Mouse (Mus musculus): ENCODE results near the gene Wwtr1. TPM values are rescaled to one million over a fixed set of nuclear protein-coding genes. Genes with fewer than 3 reads are reported as not detected.

Gene Wwtr1
- polyA plus RNA-seq, 1 experiment: 55.7 TPM

- no peaks in the 10 kb centered on the region for H3K4me1 ChIP-seq (ENCODE audit: control insufficient read depth, insufficient read depth, low read length)
- H3K4me3 ChIP-seq (replicated peaks; ENCODE audit: extremely low read depth, low read depth, low read length): no peak overlapping the region
- WGBS: 29% methylated on average over 3 of the region's 3 CpGs
- no peak for DNase-seq
- no peak for TF ChIP-seq CTCF (IDR thresholded peaks at IDR 0.05; ENCODE audit: insufficient read depth, low read length)
- TF ChIP-seq POLR2A (IDR thresholded peaks at IDR 0.05; ENCODE audit: borderline replicate concordance, extremely low read depth, low read depth, low read length): no peak
Measured at GRCm38 (mm10) chr3:57445706-57446105, 130.0 kb downstream of the Wwtr1 start.

- 65% methylated on average over 3 of the region's 3 CpGs for WGBS
- DNase-seq: no peak
Measured at GRCm38 (mm10) chr3:57440956-57441355, 134.8 kb downstream of the Wwtr1 start.

GRCm38 (mm10) chr3:57435364-57435763 is 140.3 kb downstream of the Wwtr1 start:
- 54% methylated on average over 8 of the region's 8 CpGs for WGBS
- H3K4me3 ChIP-seq (replicated peaks; ENCODE audit: extremely low read depth, low read depth, low read length): no peak overlapping the region
- H3K4me1 ChIP-seq (ENCODE audit: control insufficient read depth, insufficient read depth, low read length): no peaks in the 10 kb centered on the region
- no peak for DNase-seq
- no peak for TF ChIP-seq CTCF (IDR thresholded peaks at IDR 0.05; ENCODE audit: insufficient read depth, low read length)
- TF ChIP-seq POLR2A (IDR thresholded peaks at IDR 0.05; ENCODE audit: borderline replicate concordance, extremely low read depth, low read depth, low read length): no peak

More at GRCm38 (mm10) chr3:57440956-57441355, 134.8 kb downstream of the Wwtr1 start:
- TF ChIP-seq POLR2A (IDR thresholded peaks at IDR 0.05; ENCODE audit: borderline replicate concordance, extremely low read depth, low read depth, low read length) (no peak), CTCF (IDR thresholded peaks at IDR 0.05; ENCODE audit: insufficient read depth, low read length) (no peak)
- H3K4me3 ChIP-seq (replicated peaks; ENCODE audit: extremely low read depth, low read depth, low read length): no peak overlapping the region
- H3K4me1 ChIP-seq (ENCODE audit: control insufficient read depth, insufficient read depth, low read length): no peaks in the 10 kb centered on the region

GRCm38 (mm10) chr3:57431706-57432105 is 144.0 kb downstream of the Wwtr1 start:
- Histone ChIP-seq H3K4me1 (ENCODE audit: control insufficient read depth, insufficient read depth, low read length) (peaks cover 3% of the 10 kb centered on the region; the same call in 1 of the 2 replicates), H3K4me3 (replicated peaks; ENCODE audit: extremely low read depth, low read depth, low read length) (no peak overlapping the region)
- 34% methylated on average over 3 of the region's 3 CpGs for WGBS
- DNase-seq: no peak
- TF ChIP-seq POLR2A (IDR thresholded peaks at IDR 0.05; ENCODE audit: borderline replicate concordance, extremely low read depth, low read depth, low read length): no peak
- TF ChIP-seq CTCF (IDR thresholded peaks at IDR 0.05; ENCODE audit: insufficient read depth, low read length): no peak

- Histone ChIP-seq H3K4me3 (replicated peaks; ENCODE audit: extremely low read depth, low read depth, low read length) (no peak overlapping the region), H3K4me1 (ENCODE audit: control insufficient read depth, insufficient read depth, low read length) (peaks cover 3% of the 10 kb centered on the region; the same call in 1 of the 2 replicates)
- peak; percentile 35 for DNase-seq
- 46% methylated on average over 4 of the region's 4 CpGs for WGBS
- TF ChIP-seq CTCF (IDR thresholded peaks at IDR 0.05; ENCODE audit: insufficient read depth, low read length) (no peak; the same call in 1 of the 2 replicates), POLR2A (IDR thresholded peaks at IDR 0.05; ENCODE audit: borderline replicate concordance, extremely low read depth, low read depth, low read length) (no peak)
Measured at GRCm38 (mm10) chr3:57429486-57429885, 146.2 kb downstream of the Wwtr1 start.

- H3K4me3 ChIP-seq (replicated peaks; ENCODE audit: extremely low read depth, low read depth, low read length): no peak overlapping the region
- H3K4me1 ChIP-seq (ENCODE audit: control insufficient read depth, insufficient read depth, low read length): peaks cover 3% of the 10 kb centered on the region; the same call in 1 of the 2 replicates
- TF ChIP-seq CTCF (IDR thresholded peaks at IDR 0.05; ENCODE audit: insufficient read depth, low read length) (no peak), POLR2A (IDR thresholded peaks at IDR 0.05; ENCODE audit: borderline replicate concordance, extremely low read depth, low read depth, low read length) (no peak)
- no peak for DNase-seq
- 14% methylated on average over 5 of the region's 5 CpGs for WGBS
Measured at GRCm38 (mm10) chr3:57428682-57429464, 146.8 kb downstream of the Wwtr1 start.

GRCm38 (mm10) chr3:57426351-57426750 is 149.4 kb downstream of the Wwtr1 start:
- TF ChIP-seq CTCF (IDR thresholded peaks at IDR 0.05; ENCODE audit: insufficient read depth, low read length): no peak
- no peak for TF ChIP-seq POLR2A (IDR thresholded peaks at IDR 0.05; ENCODE audit: borderline replicate concordance, extremely low read depth, low read depth, low read length)

GRCm38 (mm10) chr3:57425089-57425730 is 150.5 kb downstream of the Wwtr1 start, which contains the start of gene Tm4sf4:
Gene Tm4sf4, plus strand, starts transcription at chr3:57425314.
- 61% methylated on average over 10 of the region's 10 CpGs for WGBS
- H3K4me1 ChIP-seq (ENCODE audit: control insufficient read depth, insufficient read depth, low read length): peaks cover 3% of the 10 kb centered on the region; the same call in 1 of the 2 replicates
- no peak for TF ChIP-seq CTCF (IDR thresholded peaks at IDR 0.05; ENCODE audit: insufficient read depth, low read length)
- no peak for TF ChIP-seq POLR2A (IDR thresholded peaks at IDR 0.05; ENCODE audit: borderline replicate concordance, extremely low read depth, low read depth, low read length)
- H3K4me3 ChIP-seq (replicated peaks; ENCODE audit: extremely low read depth, low read depth, low read length): no peak within 1 kb of the TSS
- no peak for DNase-seq

More at GRCm38 (mm10) chr3:57426351-57426750, 149.4 kb downstream of the Wwtr1 start:
- Histone ChIP-seq H3K4me3 (replicated peaks; ENCODE audit: extremely low read depth, low read depth, low read length) (no peak overlapping the region), H3K4me1 (ENCODE audit: control insufficient read depth, insufficient read depth, low read length) (peaks cover 3% of the 10 kb centered on the region; the same call in 1 of the 2 replicates)
- WGBS: 92% methylated on average over 11 of the region's 11 CpGs
- no peak for DNase-seq

- no peak for DNase-seq
- 95% methylated on average over 1 of the region's 1 CpGs for WGBS
- no peak overlapping the region for H3K4me3 ChIP-seq (replicated peaks; ENCODE audit: extremely low read depth, low read depth, low read length)
Measured at GRCm38 (mm10) chr3:57420660-57421059, 155.1 kb downstream of the Wwtr1 start.

More at GRCm38 (mm10) chr3:57420660-57421059, 155.1 kb downstream of the Wwtr1 start:
- no peaks in the 10 kb centered on the region for H3K4me1 ChIP-seq (ENCODE audit: control insufficient read depth, insufficient read depth, low read length)
- no peak for TF ChIP-seq POLR2A (IDR thresholded peaks at IDR 0.05; ENCODE audit: borderline replicate concordance, extremely low read depth, low read depth, low read length)
- no peak for TF ChIP-seq CTCF (IDR thresholded peaks at IDR 0.05; ENCODE audit: insufficient read depth, low read length)

Data from lung, adult 2 months (tissue).